Mouse (Mus musculus): Measurements from ENCODE around the gene Sirt6. TPM values are rescaled to one million over a fixed set of nuclear protein-coding genes. Genes with fewer than 3 reads are reported as not detected.
"Not testable (repeated sequence)": the region's sequence is repeated elsewhere in the genome, so short reads cannot be mapped to it uniquely, and the experiment has no call there.

The Sirt6 gene
- polyA plus RNA-seq, 1 experiment from 2014 or later, result 52.7 TPM

GRCm38 (mm10) chr10:81641978-81642647, 14.5 kb upstream of the Sirt6 start:
- WGBS, result 75% methylated on average over 8 of the region's 8 CpGs

GRCm38 (mm10) chr10:81641566-81641965, 14.0 kb upstream of the Sirt6 start:
- H3K9ac ChIP-seq, result no peak overlapping the region
- H3K9me3 ChIP-seq (replicated peaks), result no peaks in the 10 kb centered on the region
- no peak for ATAC-seq (ENCODE audit: low FRiP score)
- H3K36me3 ChIP-seq, result no peaks in the 10 kb centered on the region
- H3K27ac ChIP-seq, result no peak overlapping the region
- WGBS, result 89% methylated on average over 2 of the region's 2 CpGs
- H3K4me2 ChIP-seq (replicated peaks), result no peak overlapping the region
- no peak overlapping the region for H3K4me3 ChIP-seq
- no peaks in the 10 kb centered on the region for H3K27me3 ChIP-seq
- peaks cover 26% of the 10 kb centered on the region for H3K4me1 ChIP-seq

More at GRCm38 (mm10) chr10:81641978-81642647, 14.5 kb upstream of the Sirt6 start:
- Histone ChIP-seq H3K36me3 (no peaks in the 10 kb centered on the region), H3K27ac (no peak overlapping the region), H3K4me2 (replicated peaks) (peak overlapping the region; percentile 81), H3K9ac (peak overlapping the region; percentile 92), H3K9me3 (replicated peaks) (no peaks in the 10 kb centered on the region), H3K27me3 (no peaks in the 10 kb centered on the region; the same call in 1 of the 2 replicates), H3K4me1 (peaks cover 26% of the 10 kb centered on the region), H3K4me3 (peak overlapping the region; percentile 61)
- ATAC-seq (ENCODE audit: low FRiP score), result no peak

- not testable (repeated sequence) for H3K4me3 ChIP-seq; H3K27me3 ChIP-seq; H3K4me2 ChIP-seq (replicated peaks); H3K36me3 ChIP-seq; H3K9me3 ChIP-seq (replicated peaks); H3K9ac ChIP-seq; ATAC-seq (ENCODE audit: low FRiP score); H3K27ac ChIP-seq
- WGBS, result 51% methylated on average over 4 of the region's 4 CpGs
- H3K4me1 ChIP-seq, result peaks cover 26% of the 10 kb centered on the region
Measured at GRCm38 (mm10) chr10:81640825-81641224, 13.2 kb upstream of the Sirt6 start.

- ATAC-seq (ENCODE audit: low FRiP score), result no peak
Measured at GRCm38 (mm10) chr10:81638101-81638500, 10.5 kb upstream of the Sirt6 start.

GRCm38 (mm10) chr10:81636338-81636737, 8.7 kb upstream of the Sirt6 start:
- WGBS, result 21% methylated on average over 8 of the region's 8 CpGs
- H3K4me1 ChIP-seq, result peaks cover 12% of the 10 kb centered on the region
- no peak overlapping the region for H3K4me3 ChIP-seq
- H3K4me2 ChIP-seq (replicated peaks), result no peak overlapping the region
- H3K9me3 ChIP-seq (replicated peaks), result no peaks in the 10 kb centered on the region
- H3K27ac ChIP-seq, result no peak overlapping the region
- H3K9ac ChIP-seq, result no peak overlapping the region
- H3K36me3 ChIP-seq, result no peaks in the 10 kb centered on the region
- peaks cover 4% of the 10 kb centered on the region for H3K27me3 ChIP-seq
- no peak for ATAC-seq (ENCODE audit: low FRiP score)

More at GRCm38 (mm10) chr10:81638101-81638500, 10.5 kb upstream of the Sirt6 start:
- Histone ChIP-seq H3K9ac (no peak overlapping the region), H3K4me1 (peaks cover 29% of the 10 kb centered on the region), H3K9me3 (replicated peaks) (no peaks in the 10 kb centered on the region), H3K36me3 (no peaks in the 10 kb centered on the region), H3K27ac (no peak overlapping the region), H3K4me2 (replicated peaks) (no peak overlapping the region), H3K4me3 (no peak overlapping the region), H3K27me3 (peaks cover 4% of the 10 kb centered on the region)
- WGBS, result 77% methylated on average over 6 of the region's 6 CpGs

GRCm38 (mm10) chr10:81633253-81634099, 5.9 kb upstream of the Sirt6 start:
- 2% methylated on average over 37 of the region's 37 CpGs for WGBS
- H3K4me3 ChIP-seq, result peak overlapping the region; percentile 40
- ATAC-seq (ENCODE audit: low FRiP score), result peak; percentile 86
- no peaks in the 10 kb centered on the region for H3K9me3 ChIP-seq (replicated peaks)
- peaks cover 9% of the 10 kb centered on the region for H3K4me1 ChIP-seq
- H3K27ac ChIP-seq, result peak overlapping the region; percentile 32; the same call in 1 of the 2 replicates
- H3K4me2 ChIP-seq (replicated peaks), result peak overlapping the region; percentile 63
- peaks cover 9% of the 10 kb centered on the region for H3K27me3 ChIP-seq
- H3K36me3 ChIP-seq, result no peaks in the 10 kb centered on the region
- peak overlapping the region; percentile 62 for H3K9ac ChIP-seq

DNA sequence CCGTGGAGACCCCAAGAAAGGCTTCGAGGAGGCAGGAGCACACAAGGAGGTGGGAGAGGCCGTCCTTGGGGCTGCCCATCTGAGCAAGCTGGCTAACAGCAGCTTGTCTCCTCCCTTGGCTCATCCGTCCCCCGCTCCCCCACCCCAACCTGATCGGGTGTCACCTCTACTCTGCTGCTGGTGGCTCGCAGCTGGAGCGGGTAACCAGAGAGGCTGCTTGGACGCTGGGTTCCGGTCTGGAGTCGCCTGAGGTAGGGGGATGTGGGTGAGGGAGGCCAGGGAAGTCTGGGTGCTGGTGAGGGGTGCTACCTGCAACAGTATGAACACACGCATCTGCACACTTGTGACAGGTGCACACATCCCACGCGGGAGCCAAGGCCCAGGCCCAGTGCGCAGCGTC, 793 bp upstream of the Sirt6 start, which contains the start of gene Ankrd24:
Ankrd24 (plus strand) TSS at position 151 of the 400 bp plus-strand sequence.
- Histone ChIP-seq H3K4me3 (peak within 1 kb of the TSS; percentile 69), H3K27me3 (peaks cover 6% of the 10 kb centered on the region; the same call in 1 of the 2 replicates), H3K4me2 (replicated peaks) (peak within 1 kb of the TSS; percentile 76), H3K9me3 (replicated peaks) (no peaks in the 10 kb centered on the region), H3K4me1 (peaks cover 22% of the 10 kb centered on the region), H3K9ac (peak within 1 kb of the TSS; percentile 86), H3K36me3 (peaks cover 27% of the 10 kb centered on the region), H3K27ac (peak within 1 kb of the TSS; percentile 92)
- peak; percentile 9; the same call in 1 of the 2 replicates for ATAC-seq (ENCODE audit: low FRiP score)
- WGBS, result 81% methylated on average over 16 of the region's 16 CpGs

DNA sequence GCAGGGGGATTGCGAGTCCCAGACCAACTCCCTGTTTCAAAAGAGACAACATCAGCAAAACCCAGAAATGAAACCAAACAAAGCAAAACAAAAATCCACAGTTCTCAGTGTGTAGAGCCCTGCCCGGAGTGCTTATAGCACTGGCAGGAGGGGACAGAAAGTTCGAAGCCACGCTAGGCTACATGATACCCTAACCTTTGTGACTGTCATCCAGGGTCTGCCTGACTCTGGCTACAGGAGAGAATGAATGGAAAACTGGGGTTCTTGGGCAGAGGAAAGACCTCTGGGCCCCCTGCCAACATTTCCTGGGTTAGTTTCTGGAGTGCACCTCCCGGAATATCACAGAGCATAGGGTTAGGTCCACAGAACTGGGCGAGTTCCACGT, 231 bp upstream of the Sirt6 start:
- ATAC-seq (ENCODE audit: low FRiP score), result peak; percentile 57
- Histone ChIP-seq H3K4me1 (peaks cover 19% of the 10 kb centered on the region), H3K4me3 (peak overlapping the region; percentile 69), H3K27me3 (peaks cover 6% of the 10 kb centered on the region; the same call in 1 of the 2 replicates), H3K36me3 (peaks cover 31% of the 10 kb centered on the region), H3K9me3 (replicated peaks) (no peaks in the 10 kb centered on the region), H3K27ac (peak overlapping the region; percentile 92), H3K9ac (peak overlapping the region; percentile 86), H3K4me2 (replicated peaks) (peak overlapping the region; percentile 76)
- 67% methylated on average over 7 of the region's 7 CpGs for WGBS

GRCm38 (mm10) chr10:81626101-81626993, 1.2 kb downstream of the Sirt6 start:
- Histone ChIP-seq H3K4me2 (replicated peaks) (peak overlapping the region; percentile 76), H3K4me3 (peak overlapping the region; percentile 69), H3K27ac (no peak overlapping the region; the same call in 1 of the 2 replicates), H3K36me3 (peaks cover 46% of the 10 kb centered on the region), H3K9ac (peak overlapping the region; percentile 86), H3K9me3 (replicated peaks) (no peaks in the 10 kb centered on the region), H3K27me3 (peaks cover 6% of the 10 kb centered on the region; the same call in 1 of the 2 replicates), H3K4me1 (peaks cover 19% of the 10 kb centered on the region)
- peak; percentile 26; the same call in 1 of the 2 replicates for ATAC-seq (ENCODE audit: low FRiP score)
- WGBS, result 90% methylated on average over 22 of the region's 22 CpGs

DNA sequence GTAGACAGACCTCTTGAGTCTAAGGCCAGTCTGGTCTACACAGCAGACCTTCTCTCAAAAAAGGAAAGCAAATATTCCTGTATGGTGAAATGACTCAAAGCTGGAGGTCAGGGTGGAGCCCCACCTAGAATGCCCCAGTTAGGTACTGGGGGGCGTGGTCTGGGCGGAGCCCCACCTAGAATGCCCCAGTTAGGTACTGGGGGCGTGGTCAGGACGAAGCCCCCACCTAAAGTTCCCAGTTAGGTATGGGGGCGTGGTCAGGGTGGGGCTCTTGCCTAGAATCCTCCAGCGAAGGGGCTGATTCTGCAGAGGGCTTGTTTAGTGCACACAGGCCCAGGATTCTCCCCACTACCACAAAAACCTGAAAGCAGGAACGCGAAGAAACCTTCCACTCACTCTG, 4.2 kb downstream of the Sirt6 start:
- peaks cover 48% of the 10 kb centered on the region for H3K36me3 ChIP-seq
- H3K4me1 ChIP-seq, result peaks cover 19% of the 10 kb centered on the region
- no peaks in the 10 kb centered on the region for H3K9me3 ChIP-seq (replicated peaks)
- H3K27ac ChIP-seq, result no peak overlapping the region
- 57% methylated on average over 8 of the region's 8 CpGs for WGBS
- no peak overlapping the region for H3K4me3 ChIP-seq
- ATAC-seq (ENCODE audit: low FRiP score), result no peak
- H3K4me2 ChIP-seq (replicated peaks), result no peak overlapping the region
- no peaks in the 10 kb centered on the region for H3K27me3 ChIP-seq
- no peak overlapping the region for H3K9ac ChIP-seq

GRCm38 (mm10) chr10:81620786-81621185, 6.8 kb downstream of the Sirt6 start:
- Histone ChIP-seq H3K36me3 (peaks cover 45% of the 10 kb centered on the region), H3K27me3 (no peaks in the 10 kb centered on the region), H3K4me1 (0 out of 2 replicates have a peak, but pooled peaks cover 2% of the 10 kb centered on the region), H3K9me3 (replicated peaks) (no peaks in the 10 kb centered on the region), H3K9ac (no peak overlapping the region), H3K27ac (no peak overlapping the region), H3K4me3 (no peak overlapping the region), H3K4me2 (replicated peaks) (no peak overlapping the region)
- 63% methylated on average over 9 of the region's 9 CpGs for WGBS
- ATAC-seq (ENCODE audit: low FRiP score), result no peak
